12 mouse cellular contexts compared by ENCODE assay signal in the genomic region with DNA sequence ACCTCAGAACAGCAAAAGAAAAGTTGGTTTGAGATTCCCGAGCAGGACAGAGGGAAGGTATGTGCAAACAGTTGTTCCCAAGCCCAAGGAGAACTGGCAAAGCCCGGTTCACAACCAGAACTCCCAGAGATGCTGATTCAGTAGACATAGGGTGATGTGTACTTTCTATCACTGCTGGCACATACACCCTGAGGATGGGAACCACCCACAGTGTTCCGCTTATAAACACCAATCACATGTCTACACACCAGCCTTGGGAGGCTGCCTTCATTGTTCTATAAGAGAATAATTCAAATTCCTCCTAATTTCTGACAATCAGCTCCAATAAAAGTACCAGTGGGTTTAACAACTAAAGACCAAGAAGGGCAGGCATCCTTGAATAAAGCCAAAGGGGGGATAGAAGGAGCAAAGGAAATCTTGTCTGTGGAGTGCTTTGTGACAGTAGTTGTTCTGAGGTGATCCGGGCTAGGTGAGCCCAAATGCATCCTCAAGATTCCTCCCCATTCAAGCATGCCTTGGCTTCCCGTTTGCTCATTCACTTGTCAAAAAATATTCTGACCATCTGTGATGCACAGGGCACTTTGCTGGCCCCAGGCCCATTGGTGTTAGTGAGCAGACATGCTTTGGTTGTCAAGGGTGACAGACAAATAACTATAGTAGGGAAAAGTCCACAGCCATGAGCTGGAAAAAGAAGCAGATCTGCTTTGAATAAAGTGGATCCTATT.
DNase-seq lines count a peak whose midpoint lies in the region; ATAC-seq and TF ChIP-seq lines count a peak whose summit lies in the region.
"Had no signal": no experiment of that assay in that cellular context is flagged by ENCODE, and none has a peak within 500 bp of the region (broad histone marks: within the 10 kb centered on the region; RNA-seq: fewer than 3 reads in every experiment).

No protein-coding gene starts in this region.

- ATAC-seq in cerebellum, adult (ENCODE audit: insufficient number of reproducible peaks, low FRiP score, low TSS enrichment) = no peak
- ATAC-seq: intestine, postnatal 0 days had no signal

- H3K27ac ChIP-seq in layer of hippocampus, adult 2 months = peak overlapping the region; percentile 69
- H3K27ac ChIP-seq: limb, embryonic 12.5 days; liver, embryonic 15.5 days; stomach, postnatal 0 days had no signal

- H3K4me3 ChIP-seq in layer of hippocampus, adult 2 months = no peak overlapping the region
- H3K4me3 ChIP-seq: limb, embryonic 12.5 days; liver, embryonic 15.5 days had no signal

- DNase-seq in cerebellum, adult 11 months = peak; percentile 26
- peak in 1 of 2 experiments; percentile 62 for DNase-seq in layer of hippocampus, adult 2 months (ENCODE audit: low spot score in 2 of 2)
- DNase-seq in layer of hippocampus, postnatal 25 days (ENCODE audit: extremely low spot score in 1 of 2, low spot score in 1 of 2) = no peak
- DNase-seq in right cerebral cortex, adult 18-20 months = peak; percentile 63
- no peak for DNase-seq in right cerebral cortex, adult 2 months (ENCODE audit: low spot score in 2 of 2)
- DNase-seq in lung, postnatal 36 days = peak; percentile 1
- DNase-seq in heart, postnatal 4 days = no peak

- no peak for TF ChIP-seq CTCF in layer of hippocampus, adult 2 months (conservative IDR thresholded peaks at IDR 0.05)

Comparison
In these comparisons a context has a peak if more than half of its experiments do, and no peak if none do; other contexts are left out.
1. DNase-seq: peak in cerebellum, adult 11 months (single experiment), right cerebral cortex, adult 18-20 months (single experiment) and lung, postnatal 36 days (single experiment); none in layer of hippocampus, postnatal 25 days (0 of 2), right cerebral cortex, adult 2 months (0 of 2) and heart, postnatal 4 days (single experiment).